Mouse (Mus musculus): Measurements from ENCODE around the gene Zbtb48. TPM values are rescaled to one million over a fixed set of nuclear protein-coding genes. Genes with fewer than 3 reads are reported as not detected.

Gene Zbtb48
- total and polyA plus RNA-seq, 3 experiments, result 9.8 to 13.9 (median 13.4) TPM

DNA sequence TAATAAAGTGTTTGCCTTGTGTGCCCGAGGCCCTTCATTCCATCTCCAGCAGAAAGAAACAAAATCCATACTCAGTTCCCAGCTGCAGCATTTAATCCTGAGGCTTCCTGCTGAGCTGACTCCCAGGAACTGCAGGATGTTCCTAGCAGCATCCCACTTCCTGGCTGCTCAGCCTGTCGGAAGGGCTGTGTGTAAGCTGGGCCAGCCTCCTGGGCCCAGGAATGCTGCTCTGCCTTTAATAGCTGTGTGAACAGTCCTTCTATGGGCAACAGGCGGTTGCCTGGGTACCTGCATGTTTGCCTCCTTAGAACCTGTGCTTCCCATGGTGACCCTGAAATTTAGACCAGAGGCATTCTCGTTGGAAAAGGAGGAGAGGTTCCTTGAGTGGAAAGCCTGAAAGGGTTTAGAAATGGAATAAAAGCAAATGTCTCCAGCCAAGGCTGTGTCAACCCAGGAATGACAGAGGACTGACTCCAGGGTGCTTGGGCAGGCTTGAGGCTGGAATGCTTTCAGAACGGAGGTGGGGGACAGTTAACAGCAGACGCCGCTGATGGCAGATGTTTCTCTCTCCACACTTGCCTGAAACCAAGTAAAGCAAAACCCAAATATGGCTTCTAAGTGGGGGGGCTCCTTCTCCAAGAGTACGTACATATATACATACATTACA, 19.9 kb downstream of the Zbtb48 start:
- ATAC-seq (ENCODE audit: extremely low read depth, insufficient number of reproducible peaks, low FRiP score, poor library complexity, severe bottlenecking) (no peak), DNase-seq (ENCODE audit: low spot score) (no peak)
- H3K27me3 ChIP-seq (ENCODE audit: insufficient read depth, low read length), result peaks cover 37% of the 10 kb centered on the region
- H3K4me1 ChIP-seq (ENCODE audit: insufficient read depth, low read depth, low read length), result peaks cover 50% of the 10 kb centered on the region
- H3K4me3 ChIP-seq (ENCODE audit: low read depth, low read length), result peak overlapping the region; percentile 95; the same call in 1 of the 2 replicates
- H3K9me3 ChIP-seq (replicated peaks), result no peaks in the 10 kb centered on the region
- TF ChIP-seq GATA2 (IDR thresholded peaks at IDR 0.05; ENCODE audit: borderline replicate concordance, low read depth, low read length) (no peak), POLR2AphosphoS5 (IDR thresholded peaks at IDR 0.05; ENCODE audit: insufficient replicate concordance, low read depth, low read length) (no peak)
- H3K36me3 ChIP-seq (replicated peaks), result peaks cover 23% of the 10 kb centered on the region

DNA sequence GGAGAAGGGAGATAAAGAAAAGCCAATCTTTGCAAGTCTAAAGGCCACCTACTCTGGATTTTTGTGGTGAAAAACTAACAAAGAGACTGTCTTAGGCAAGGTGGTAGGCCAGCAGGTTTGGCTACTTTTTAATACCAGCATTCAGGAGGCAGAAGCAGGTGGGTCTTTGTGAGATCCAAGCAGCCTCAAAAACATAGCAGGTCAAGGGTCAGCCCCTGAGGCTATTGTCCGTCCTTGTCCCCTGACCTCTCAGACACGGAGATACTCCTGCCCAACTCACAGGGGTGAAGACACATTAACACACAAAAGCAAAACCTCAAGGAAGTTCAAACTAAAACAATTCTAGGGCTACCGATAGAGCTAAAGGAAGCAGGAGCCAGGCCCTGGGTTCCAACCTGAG, 20.7 kb downstream of the Zbtb48 start:
- ATAC-seq (ENCODE audit: extremely low read depth, insufficient number of reproducible peaks, low FRiP score, poor library complexity, severe bottlenecking) (no peak), DNase-seq (ENCODE audit: low spot score) (no peak)
- Histone ChIP-seq H3K4me1 (ENCODE audit: insufficient read depth, low read depth, low read length) (peaks cover 43% of the 10 kb centered on the region), H3K36me3 (replicated peaks) (peaks cover 15% of the 10 kb centered on the region), H3K27me3 (ENCODE audit: insufficient read depth, low read length) (peaks cover 45% of the 10 kb centered on the region), H3K4me3 (ENCODE audit: low read depth, low read length) (no peak overlapping the region), H3K9me3 (replicated peaks) (no peaks in the 10 kb centered on the region)
- TF ChIP-seq GATA1 (IDR thresholded peaks at IDR 0.05; ENCODE audit: borderline replicate concordance, low read length), result no peak
- TF ChIP-seq GATA2 (IDR thresholded peaks at IDR 0.05; ENCODE audit: borderline replicate concordance, low read depth, low read length), result no peak
- TF ChIP-seq CTCF (IDR thresholded peaks at IDR 0.05; ENCODE audit: low read depth, low read length), result no peak
- no peak for TF ChIP-seq POLR2AphosphoS5 (IDR thresholded peaks at IDR 0.05; ENCODE audit: insufficient replicate concordance, low read depth, low read length)
- TF ChIP-seq TAL1 (conservative IDR thresholded peaks at IDR 0.05; ENCODE audit: low read depth, low read length), result no peak

DNA sequence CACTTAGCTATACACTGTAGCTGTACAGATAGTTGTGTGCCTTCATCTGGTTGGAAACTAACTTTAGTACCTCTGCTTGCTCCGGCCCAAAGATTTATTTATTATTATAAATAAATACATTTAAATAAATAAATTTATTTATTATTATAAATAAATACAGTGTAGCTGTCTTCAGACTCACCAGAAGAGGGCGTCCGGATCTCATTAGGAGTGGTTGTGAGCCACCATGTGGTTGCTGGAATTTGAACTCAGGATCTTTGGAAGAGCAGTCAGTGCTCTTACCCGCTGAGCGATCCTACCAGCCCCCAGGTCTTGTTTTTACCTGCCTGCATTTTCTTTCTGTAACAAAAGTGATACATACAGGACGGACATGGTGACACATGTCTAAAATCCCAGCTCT, 21.3 kb downstream of the Zbtb48 start:
- Histone ChIP-seq H3K4me3 (ENCODE audit: low read depth, low read length) (no peak overlapping the region), H3K36me3 (replicated peaks) (peaks cover 9% of the 10 kb centered on the region), H3K4me1 (ENCODE audit: insufficient read depth, low read depth, low read length) (peaks cover 38% of the 10 kb centered on the region), H3K27me3 (ENCODE audit: insufficient read depth, low read length) (peaks cover 49% of the 10 kb centered on the region), H3K9me3 (replicated peaks) (no peaks in the 10 kb centered on the region)
- TF ChIP-seq POLR2AphosphoS5 (IDR thresholded peaks at IDR 0.05; ENCODE audit: insufficient replicate concordance, low read depth, low read length), result no peak
- no peak for TF ChIP-seq GATA1 (IDR thresholded peaks at IDR 0.05; ENCODE audit: borderline replicate concordance, low read length)
- TF ChIP-seq CTCF (IDR thresholded peaks at IDR 0.05; ENCODE audit: low read depth, low read length), result no peak
- TF ChIP-seq GATA2 (IDR thresholded peaks at IDR 0.05; ENCODE audit: borderline replicate concordance, low read depth, low read length), result no peak
- TF ChIP-seq TAL1 (conservative IDR thresholded peaks at IDR 0.05; ENCODE audit: low read depth, low read length), result no peak
- no peak for DNase-seq (ENCODE audit: low spot score)
- ATAC-seq (ENCODE audit: extremely low read depth, insufficient number of reproducible peaks, low FRiP score, poor library complexity, severe bottlenecking), result no peak

- TF ChIP-seq GATA1 (IDR thresholded peaks at IDR 0.05; ENCODE audit: borderline replicate concordance, low read length) (no peak), GATA2 (IDR thresholded peaks at IDR 0.05; ENCODE audit: borderline replicate concordance, low read depth, low read length) (no peak), POLR2AphosphoS5 (IDR thresholded peaks at IDR 0.05; ENCODE audit: insufficient replicate concordance, low read depth, low read length) (no peak), CTCF (IDR thresholded peaks at IDR 0.05; ENCODE audit: low read depth, low read length) (no peak), TAL1 (conservative IDR thresholded peaks at IDR 0.05; ENCODE audit: low read depth, low read length) (no peak)
- no peak for DNase-seq (ENCODE audit: low spot score)
- H3K27me3 ChIP-seq (ENCODE audit: insufficient read depth, low read length), result peaks cover 52% of the 10 kb centered on the region
- no peak for ATAC-seq (ENCODE audit: extremely low read depth, insufficient number of reproducible peaks, low FRiP score, poor library complexity, severe bottlenecking)
- H3K36me3 ChIP-seq (replicated peaks), result no peaks in the 10 kb centered on the region
- no peak overlapping the region for H3K4me3 ChIP-seq (ENCODE audit: low read depth, low read length)
- H3K9me3 ChIP-seq (replicated peaks), result no peaks in the 10 kb centered on the region
- H3K4me1 ChIP-seq (ENCODE audit: insufficient read depth, low read depth, low read length), result peaks cover 28% of the 10 kb centered on the region
Observed at GRCm38 (mm10) chr4:152002063-152002462, 25.4 kb downstream of the Zbtb48 start.

GRCm38 (mm10) chr4:152001335-152001734, 26.1 kb downstream of the Zbtb48 start:
- H3K9me3 ChIP-seq (replicated peaks), result no peaks in the 10 kb centered on the region
- DNase-seq (ENCODE audit: low spot score), result no peak
- no peak overlapping the region for H3K4me3 ChIP-seq (ENCODE audit: low read depth, low read length)
- peaks cover 29% of the 10 kb centered on the region for H3K4me1 ChIP-seq (ENCODE audit: insufficient read depth, low read depth, low read length)
- no peaks in the 10 kb centered on the region for H3K36me3 ChIP-seq (replicated peaks)
- TF ChIP-seq TAL1 (conservative IDR thresholded peaks at IDR 0.05; ENCODE audit: low read depth, low read length) (no peak), GATA2 (IDR thresholded peaks at IDR 0.05; ENCODE audit: borderline replicate concordance, low read depth, low read length) (no peak)
- no peak for ATAC-seq (ENCODE audit: extremely low read depth, insufficient number of reproducible peaks, low FRiP score, poor library complexity, severe bottlenecking)
- H3K27me3 ChIP-seq (ENCODE audit: insufficient read depth, low read length), result peaks cover 46% of the 10 kb centered on the region

- peaks cover 30% of the 10 kb centered on the region for H3K4me1 ChIP-seq (ENCODE audit: insufficient read depth, low read depth, low read length)
- H3K4me3 ChIP-seq (ENCODE audit: low read depth, low read length), result no peak overlapping the region
- H3K9me3 ChIP-seq (replicated peaks), result no peaks in the 10 kb centered on the region
- H3K27me3 ChIP-seq (ENCODE audit: insufficient read depth, low read length), result peaks cover 45% of the 10 kb centered on the region
- no peaks in the 10 kb centered on the region for H3K36me3 ChIP-seq (replicated peaks)
- DNase-seq (ENCODE audit: low spot score), result no peak
- TF ChIP-seq TAL1 (conservative IDR thresholded peaks at IDR 0.05; ENCODE audit: low read depth, low read length) (no peak), GATA1 (IDR thresholded peaks at IDR 0.05; ENCODE audit: borderline replicate concordance, low read length) (no peak), GATA2 (IDR thresholded peaks at IDR 0.05; ENCODE audit: borderline replicate concordance, low read depth, low read length) (no peak), POLR2AphosphoS5 (IDR thresholded peaks at IDR 0.05; ENCODE audit: insufficient replicate concordance, low read depth, low read length) (no peak), CTCF (IDR thresholded peaks at IDR 0.05; ENCODE audit: low read depth, low read length) (no peak)
- ATAC-seq (ENCODE audit: extremely low read depth, insufficient number of reproducible peaks, low FRiP score, poor library complexity, severe bottlenecking), result no peak
Observed at GRCm38 (mm10) chr4:152000906-152001305, 26.6 kb downstream of the Zbtb48 start.
